Mouse (Mus musculus): Measurements from ENCODE around the gene Prdm16. TPM values are rescaled to one million over a fixed set of nuclear protein-coding genes. Genes with fewer than 3 reads are reported as not detected.

The Prdm16 gene
- polyA plus RNA-seq, 1 experiment from 2014 or later: 20.8 TPM

- WGBS: 44% methylated on average over 14 of the region's 14 CpGs
- no peak overlapping the region for H3K4me2 ChIP-seq
- no peak overlapping the region for H3K4me3 ChIP-seq (replicated peaks)
- no peaks in the 10 kb centered on the region for H3K9me3 ChIP-seq
- H3K9ac ChIP-seq: no peak overlapping the region
- no peak overlapping the region for H3K27ac ChIP-seq
- H3K27me3 ChIP-seq (replicated peaks): peaks cover 7% of the 10 kb centered on the region; the same call in 1 of the 2 replicates
- ATAC-seq (ENCODE audit: insufficient read depth, low FRiP score, low read depth): no peak
- peaks cover 25% of the 10 kb centered on the region for H3K4me1 ChIP-seq
- no peaks in the 10 kb centered on the region for H3K36me3 ChIP-seq
These were observed 11.0 kb downstream of the Prdm16 start for GRCm38 (mm10) chr4:154625710-154626109.

DNA sequence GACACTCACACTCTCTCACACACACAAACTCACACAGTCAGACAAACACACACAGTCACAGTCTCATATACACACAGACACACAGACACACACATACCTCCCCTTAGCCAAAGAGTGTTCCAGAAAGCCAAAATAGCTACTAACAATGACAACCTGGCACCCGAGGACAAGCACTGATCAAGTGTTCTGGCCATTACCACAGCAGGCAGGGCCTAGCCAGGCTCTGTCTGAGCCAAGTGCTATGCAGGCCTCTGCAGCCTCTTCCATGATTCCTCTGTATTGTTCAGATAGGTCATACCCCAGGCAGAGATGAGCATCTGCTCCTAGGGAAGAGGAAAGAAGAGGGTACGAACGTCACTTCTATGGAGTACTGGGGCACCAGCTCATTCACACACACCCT is 13.4 kb downstream of the Prdm16 start:
- Histone ChIP-seq H3K27ac (no peak overlapping the region), H3K36me3 (no peaks in the 10 kb centered on the region), H3K9me3 (no peaks in the 10 kb centered on the region), H3K9ac (no peak overlapping the region), H3K27me3 (replicated peaks) (0 out of 2 replicates have a peak, but pooled peaks cover 3% of the 10 kb centered on the region), H3K4me1 (peaks cover 20% of the 10 kb centered on the region; the same call in 1 of the 2 replicates), H3K4me3 (replicated peaks) (no peak overlapping the region), H3K4me2 (no peak overlapping the region)
- ATAC-seq (ENCODE audit: insufficient read depth, low FRiP score, low read depth): no peak
- WGBS: 73% methylated on average over 3 of the region's 3 CpGs

DNA sequence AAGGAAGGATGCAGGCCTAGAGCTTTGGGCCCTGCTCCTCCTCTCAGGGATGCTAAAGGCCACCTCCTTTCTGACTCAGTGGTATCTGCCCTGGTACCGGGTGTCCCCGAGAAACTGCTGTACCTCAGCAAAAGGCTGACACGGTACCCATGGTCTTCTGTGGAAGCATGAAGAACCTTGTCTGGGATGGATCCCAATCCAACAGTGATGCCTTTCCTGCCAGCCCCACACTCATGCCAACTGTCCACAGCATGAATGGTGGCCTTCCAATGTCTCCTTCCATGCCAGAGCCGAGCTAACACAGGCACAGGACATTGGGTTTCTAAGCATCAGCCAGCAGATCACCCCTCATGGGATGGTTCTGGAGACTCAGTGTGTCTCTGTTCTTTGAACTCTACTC is 14.2 kb downstream of the Prdm16 start:
- 87% methylated on average over 4 of the region's 4 CpGs for WGBS
- peaks cover 17% of the 10 kb centered on the region; the same call in 1 of the 2 replicates for H3K4me1 ChIP-seq
- H3K27ac ChIP-seq: no peak overlapping the region
- H3K9me3 ChIP-seq: no peaks in the 10 kb centered on the region
- H3K4me2 ChIP-seq: no peak overlapping the region
- H3K9ac ChIP-seq: no peak overlapping the region
- H3K4me3 ChIP-seq (replicated peaks): no peak overlapping the region
- ATAC-seq (ENCODE audit: insufficient read depth, low FRiP score, low read depth): no peak
- H3K27me3 ChIP-seq (replicated peaks): 0 out of 2 replicates have a peak, but pooled peaks cover 3% of the 10 kb centered on the region
- H3K36me3 ChIP-seq: no peaks in the 10 kb centered on the region

DNA sequence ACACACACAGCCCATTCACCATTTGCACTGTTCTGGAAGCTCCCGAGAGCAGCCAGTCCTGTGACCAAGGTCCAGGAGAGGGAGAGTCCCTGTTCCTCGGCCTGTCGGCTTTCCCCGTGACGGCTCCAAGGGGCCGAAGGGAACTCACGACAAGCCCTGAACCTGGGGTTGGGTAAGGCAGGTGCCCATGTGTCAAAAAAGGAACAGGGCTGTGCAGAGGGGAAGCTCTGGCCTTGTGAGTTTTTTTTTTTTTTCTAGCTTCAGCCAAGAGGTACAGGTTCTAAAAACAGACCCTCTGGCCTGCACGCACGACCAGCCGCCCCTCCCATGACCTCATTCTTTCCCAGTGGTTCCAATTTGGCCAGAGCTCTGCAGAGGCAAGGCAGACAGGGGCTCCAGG is 25.5 kb downstream of the Prdm16 start:
- no peaks in the 10 kb centered on the region for H3K36me3 ChIP-seq
- WGBS: 74% methylated on average over 10 of the region's 10 CpGs
- no peak overlapping the region for H3K9ac ChIP-seq
- H3K27ac ChIP-seq: no peak overlapping the region
- H3K9me3 ChIP-seq: no peaks in the 10 kb centered on the region
- ATAC-seq (ENCODE audit: insufficient read depth, low FRiP score, low read depth): no peak
- H3K4me3 ChIP-seq (replicated peaks): no peak overlapping the region
- H3K4me1 ChIP-seq: no peaks in the 10 kb centered on the region
- no peak overlapping the region for H3K4me2 ChIP-seq
- 0 out of 2 replicates have a peak, but pooled peaks cover 3% of the 10 kb centered on the region for H3K27me3 ChIP-seq (replicated peaks)

DNA sequence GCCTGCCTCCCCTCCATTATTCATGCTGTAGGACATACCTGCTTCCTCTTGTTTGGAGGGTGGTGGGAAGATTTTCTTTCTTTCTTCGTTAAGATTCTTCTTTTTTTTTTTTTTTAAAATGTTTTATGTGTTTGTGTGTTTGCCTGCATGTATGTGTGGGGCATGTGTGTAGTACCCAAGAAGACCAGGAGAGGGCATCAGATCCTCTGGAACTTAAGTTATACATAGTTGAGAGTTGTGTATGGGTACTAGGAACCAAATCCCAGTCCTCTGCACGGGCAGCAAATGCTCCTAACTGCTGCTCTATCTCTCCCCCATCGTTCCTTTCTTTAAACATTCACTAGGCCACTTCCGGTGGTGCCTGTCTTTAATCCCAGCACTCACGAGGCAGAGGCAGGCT is 28.9 kb downstream of the Prdm16 start:
- 85% methylated on average over 5 of the region's 5 CpGs for WGBS
- no peaks in the 10 kb centered on the region for H3K9me3 ChIP-seq
- ATAC-seq (ENCODE audit: insufficient read depth, low FRiP score, low read depth): no peak
- H3K4me1 ChIP-seq: 0 out of 2 replicates have a peak, but pooled peaks cover 3% of the 10 kb centered on the region
- no peak overlapping the region for H3K4me2 ChIP-seq
- no peak overlapping the region for H3K4me3 ChIP-seq (replicated peaks)
- H3K36me3 ChIP-seq: no peaks in the 10 kb centered on the region
- H3K9ac ChIP-seq: no peak overlapping the region
- H3K27ac ChIP-seq: no peak overlapping the region
- H3K27me3 ChIP-seq (replicated peaks): 0 out of 2 replicates have a peak, but pooled peaks cover 3% of the 10 kb centered on the region

DNA sequence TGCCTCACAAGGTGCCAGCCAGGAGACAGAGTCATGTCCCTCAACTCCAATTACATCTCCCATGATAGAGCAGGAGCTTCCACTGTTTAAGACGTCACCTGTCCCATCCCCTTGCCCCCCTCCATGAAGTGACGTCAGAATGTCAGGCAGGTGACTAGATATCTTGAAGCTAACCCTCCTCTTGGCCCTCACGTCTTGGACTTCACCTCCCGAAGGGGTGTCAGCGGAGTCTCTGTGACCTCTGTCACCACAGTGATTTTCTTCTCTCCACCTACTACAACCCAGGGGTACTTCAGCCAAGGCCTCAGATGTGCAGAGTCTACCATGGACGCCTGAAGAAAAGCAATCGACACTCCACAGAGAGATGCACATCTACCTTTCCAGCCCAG is 32.2 kb downstream of the Prdm16 start:
- Histone ChIP-seq H3K4me3 (replicated peaks) (no peak overlapping the region), H3K9ac (no peak overlapping the region), H3K4me1 (peaks cover 3% of the 10 kb centered on the region; the same call in 1 of the 2 replicates), H3K4me2 (no peak overlapping the region), H3K27ac (no peak overlapping the region), H3K9me3 (no peaks in the 10 kb centered on the region), H3K27me3 (replicated peaks) (0 out of 2 replicates have a peak, but pooled peaks cover 3% of the 10 kb centered on the region), H3K36me3 (no peaks in the 10 kb centered on the region)
- 75% methylated on average over 7 of the region's 7 CpGs for WGBS
- ATAC-seq (ENCODE audit: insufficient read depth, low FRiP score, low read depth): no peak

DNA sequence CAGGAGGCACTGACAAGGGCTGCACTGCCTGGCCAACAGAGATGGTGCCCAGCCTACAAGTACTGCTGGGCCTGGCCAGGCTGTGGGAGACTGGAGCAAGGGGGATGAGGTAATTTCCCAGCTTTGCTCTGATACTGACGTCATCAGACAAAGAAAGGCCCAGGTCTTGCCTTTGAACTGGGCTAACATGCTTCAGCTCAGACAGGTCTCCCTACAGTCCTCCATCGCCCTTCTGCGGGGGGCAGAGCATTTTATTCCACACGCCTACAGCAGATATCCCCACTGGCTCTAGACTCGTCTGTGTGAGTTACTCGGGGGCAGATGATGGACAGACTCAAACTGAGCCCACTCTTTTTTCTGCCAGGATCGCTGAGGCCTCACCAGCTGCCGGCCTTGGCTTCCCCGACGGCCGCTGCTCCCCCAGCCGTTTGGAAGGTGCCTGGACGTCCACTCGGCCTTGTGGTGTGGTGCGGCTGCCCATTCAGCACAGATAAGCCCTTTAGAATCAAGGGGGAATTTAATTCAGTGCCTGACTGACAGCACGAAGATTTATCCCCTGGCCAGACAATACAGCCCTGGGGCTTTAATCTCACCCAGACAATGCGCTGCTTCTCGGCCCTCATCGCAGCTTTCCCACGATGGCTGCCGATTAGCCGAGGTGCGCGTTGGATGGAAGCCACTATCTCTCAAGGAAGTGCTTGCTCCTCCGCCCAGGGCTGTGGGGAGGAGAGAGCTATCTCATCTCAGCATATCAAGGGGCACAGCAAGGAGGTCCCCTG is 32.8 kb downstream of the Prdm16 start:
- Histone ChIP-seq H3K4me1 (peaks cover 6% of the 10 kb centered on the region; the same call in 1 of the 2 replicates), H3K36me3 (no peaks in the 10 kb centered on the region), H3K27me3 (replicated peaks) (no peaks in the 10 kb centered on the region), H3K4me3 (replicated peaks) (no peak overlapping the region), H3K27ac (no peak overlapping the region), H3K9me3 (no peaks in the 10 kb centered on the region), H3K4me2 (no peak overlapping the region), H3K9ac (no peak overlapping the region)
- ATAC-seq (ENCODE audit: insufficient read depth, low FRiP score, low read depth): peak; percentile 29; the same call in 1 of the 2 replicates
- 49% methylated on average over 25 of the region's 25 CpGs for whole genome bisulfite sequencing

DNA sequence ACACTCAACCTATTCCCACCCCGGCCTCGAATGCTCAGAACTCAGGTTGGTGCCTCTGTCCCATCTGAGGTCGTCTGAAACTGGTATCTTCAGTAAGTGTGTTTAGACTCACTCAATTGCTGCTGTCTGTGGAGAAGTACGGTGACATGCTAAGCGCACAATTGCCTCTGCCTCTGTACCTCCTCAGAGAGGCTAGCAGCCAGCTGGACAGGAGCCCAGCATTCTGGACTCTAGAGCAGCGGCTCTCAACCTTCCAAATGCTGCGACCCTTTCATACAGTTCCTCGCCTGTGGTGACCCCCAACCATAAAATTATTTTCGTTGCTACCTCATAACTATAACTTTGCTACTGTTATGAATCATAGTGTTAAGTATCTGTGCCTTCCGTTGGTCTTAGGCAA is 34.3 kb downstream of the Prdm16 start:
- WGBS: 73% methylated on average over 10 of the region's 10 CpGs

DNA sequence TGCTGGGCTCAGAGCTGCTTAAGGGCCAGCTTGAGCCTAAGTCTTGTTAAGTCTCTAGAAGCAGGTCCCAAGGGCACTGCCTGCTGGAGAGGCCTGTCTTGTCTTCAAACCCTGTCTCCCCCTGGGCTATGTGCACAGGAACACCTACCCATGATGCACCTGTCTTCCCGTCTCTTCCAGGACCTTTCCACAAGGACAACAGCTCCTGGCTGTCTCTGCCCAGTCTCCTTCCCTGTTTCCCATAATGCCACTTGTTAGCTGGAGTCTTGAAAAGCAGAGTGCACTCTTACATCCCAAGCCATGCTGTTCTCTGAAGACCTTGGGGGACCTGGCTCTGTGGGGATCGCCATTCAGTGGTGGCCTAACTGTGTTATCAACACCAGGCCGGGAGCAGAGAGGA is 35.7 kb downstream of the Prdm16 start:
- no peak overlapping the region for H3K4me2 ChIP-seq
- H3K4me3 ChIP-seq (replicated peaks): no peak overlapping the region
- H3K4me1 ChIP-seq: peaks cover 22% of the 10 kb centered on the region
- 57% methylated on average over 3 of the region's 3 CpGs for WGBS
- H3K36me3 ChIP-seq: no peaks in the 10 kb centered on the region
- no peak for ATAC-seq (ENCODE audit: insufficient read depth, low FRiP score, low read depth)
- no peak overlapping the region for H3K9ac ChIP-seq
- H3K27ac ChIP-seq: no peak overlapping the region
- H3K27me3 ChIP-seq (replicated peaks): no peaks in the 10 kb centered on the region
- no peaks in the 10 kb centered on the region for H3K9me3 ChIP-seq

More for the DNA sequence above, 34.3 kb downstream of the Prdm16 start:
- H3K27me3 ChIP-seq (replicated peaks): no peaks in the 10 kb centered on the region
- H3K4me2 ChIP-seq: no peak overlapping the region
- no peaks in the 10 kb centered on the region for H3K9me3 ChIP-seq
- no peak overlapping the region for H3K9ac ChIP-seq
- H3K4me3 ChIP-seq (replicated peaks): no peak overlapping the region
- no peak overlapping the region for H3K27ac ChIP-seq
- H3K4me1 ChIP-seq: peaks cover 17% of the 10 kb centered on the region
- no peaks in the 10 kb centered on the region for H3K36me3 ChIP-seq
- ATAC-seq (ENCODE audit: insufficient read depth, low FRiP score, low read depth): no peak

DNA sequence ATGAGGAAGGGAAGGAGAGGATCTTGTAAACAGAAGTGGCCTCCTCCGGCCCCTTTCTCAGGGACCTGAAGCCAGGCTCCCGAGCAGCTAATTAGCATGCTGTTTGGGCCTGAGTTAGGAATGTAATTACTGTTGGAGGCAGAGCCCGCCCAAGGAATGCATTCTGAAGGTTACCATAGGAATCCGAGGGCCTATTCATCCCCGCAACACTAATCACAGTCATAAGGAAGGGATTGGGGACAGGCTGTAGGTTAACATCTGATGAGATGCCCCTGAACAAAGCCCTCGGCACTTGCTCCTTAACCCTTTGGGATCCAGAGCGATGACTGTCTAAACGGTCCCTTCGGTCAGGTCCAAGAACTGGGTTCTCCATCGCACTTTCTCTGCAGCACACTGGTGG is 36.7 kb downstream of the Prdm16 start:
- no peak overlapping the region for H3K4me3 ChIP-seq (replicated peaks)
- no peak overlapping the region for H3K4me2 ChIP-seq
- H3K27ac ChIP-seq: no peak overlapping the region
- no peak overlapping the region for H3K9ac ChIP-seq
- ATAC-seq (ENCODE audit: insufficient read depth, low FRiP score, low read depth): no peak
- H3K36me3 ChIP-seq: no peaks in the 10 kb centered on the region
- peaks cover 24% of the 10 kb centered on the region for H3K4me1 ChIP-seq
- no peaks in the 10 kb centered on the region for H3K9me3 ChIP-seq
- 46% methylated on average over 10 of the region's 10 CpGs for WGBS
- no peaks in the 10 kb centered on the region for H3K27me3 ChIP-seq (replicated peaks)

GRCm38 (mm10) chr4:154598357-154598756 is 38.3 kb downstream of the Prdm16 start:
- 37% methylated on average over 7 of the region's 7 CpGs for WGBS
- Histone ChIP-seq H3K9me3 (no peaks in the 10 kb centered on the region), H3K4me2 (no peak overlapping the region), H3K36me3 (no peaks in the 10 kb centered on the region), H3K27ac (no peak overlapping the region), H3K27me3 (replicated peaks) (no peaks in the 10 kb centered on the region), H3K4me1 (peaks cover 31% of the 10 kb centered on the region), H3K9ac (no peak overlapping the region), H3K4me3 (replicated peaks) (no peak overlapping the region)
- ATAC-seq (ENCODE audit: insufficient read depth, low FRiP score, low read depth): no peak

- no peak overlapping the region for H3K4me2 ChIP-seq
- H3K9me3 ChIP-seq: no peaks in the 10 kb centered on the region
- no peak overlapping the region for H3K27ac ChIP-seq
- 52% methylated on average over 4 of the region's 4 CpGs for WGBS
- H3K9ac ChIP-seq: no peak overlapping the region
- no peaks in the 10 kb centered on the region for H3K27me3 ChIP-seq (replicated peaks)
- H3K4me3 ChIP-seq (replicated peaks): no peak overlapping the region
- peaks cover 31% of the 10 kb centered on the region for H3K4me1 ChIP-seq
- H3K36me3 ChIP-seq: no peaks in the 10 kb centered on the region
- peak; percentile 50; the same call in 1 of the 2 replicates for ATAC-seq (ENCODE audit: insufficient read depth, low FRiP score, low read depth)
These were observed 39.9 kb downstream of the Prdm16 start for GRCm38 (mm10) chr4:154596805-154597204.

All from stomach, embryonic 15.5 days (tissue).